ENCODE assay signal across 16 mouse cellular contexts in genomic region chr11:63376991-63377390, GRCm38 (mm10).
DNase-seq lines count a peak whose midpoint lies in the region; ATAC-seq and TF ChIP-seq lines count a peak whose summit lies in the region.
"Had no signal": no experiment of that assay in that cellular context is flagged by ENCODE, and none has a peak within 500 bp of the region (broad histone marks: within the 10 kb centered on the region; RNA-seq: fewer than 3 reads in every experiment).

No protein-coding gene starts in this region.

- 56% methylated on average over 10 of the region's 10 CpGs for WGBS in hindbrain, postnatal 0 days
- 78% methylated on average over 10 of the region's 10 CpGs for whole genome bisulfite sequencing in hindbrain, embryonic 11.5 days
- 20% methylated on average over 10 of the region's 10 CpGs for WGBS in liver, embryonic 16.5 days (ENCODE audit: insufficient replicate concordance)
- WGBS in liver, embryonic 12.5 days (ENCODE audit: insufficient replicate concordance), result 18% methylated on average over 10 of the region's 10 CpGs
- 38% methylated on average over 10 of the region's 10 CpGs for WGBS in heart, postnatal 0 days

- H3K4me2 ChIP-seq in hindbrain, postnatal 0 days (ENCODE audit: low read depth, low read length), result no peak overlapping the region
- H3K4me2 ChIP-seq in hindbrain, embryonic 11.5 days (replicated peaks; ENCODE audit: low read depth, low read length), result no peak overlapping the region
- H3K4me2 ChIP-seq in liver, embryonic 16.5 days (ENCODE audit: low read depth, low read length), result no peak overlapping the region
- H3K4me2 ChIP-seq in liver, embryonic 12.5 days, result no peak overlapping the region
- H3K4me2 ChIP-seq in heart, postnatal 0 days (ENCODE audit: low read depth, low read length), result no peak overlapping the region
- H3K4me2 ChIP-seq: embryonic facial prominence, embryonic 13.5 days; forebrain, embryonic 13.5 days; heart, embryonic 15.5 days; midbrain, embryonic 15.5 days; neural tube, embryonic 12.5 days; stomach, embryonic 15.5 days had no signal

- no peaks in the 10 kb centered on the region for H3K36me3 ChIP-seq in hindbrain, postnatal 0 days (ENCODE audit: insufficient read depth, low read length)
- H3K36me3 ChIP-seq in hindbrain, embryonic 11.5 days (ENCODE audit: control insufficient read depth, insufficient read depth, low read length), result no peaks in the 10 kb centered on the region
- no peaks in the 10 kb centered on the region for H3K36me3 ChIP-seq in liver, embryonic 16.5 days (ENCODE audit: control insufficient read depth, insufficient read depth)
- no peaks in the 10 kb centered on the region for H3K36me3 ChIP-seq in liver, embryonic 12.5 days
- H3K36me3 ChIP-seq in heart, postnatal 0 days (replicated peaks; ENCODE audit: control insufficient read depth, insufficient read depth, low read length), result no peaks in the 10 kb centered on the region
- H3K36me3 ChIP-seq: embryonic facial prominence, embryonic 13.5 days; heart, embryonic 15.5 days; midbrain, embryonic 15.5 days; neural tube, embryonic 12.5 days; stomach, embryonic 15.5 days had no signal

- no peaks in the 10 kb centered on the region for H3K4me1 ChIP-seq in hindbrain, postnatal 0 days (ENCODE audit: insufficient read depth, low read length)
- H3K4me1 ChIP-seq in hindbrain, embryonic 11.5 days (replicated peaks; ENCODE audit: control insufficient read depth, insufficient read depth, low read length), result no peaks in the 10 kb centered on the region
- H3K4me1 ChIP-seq in liver, embryonic 16.5 days (ENCODE audit: control insufficient read depth, low read depth, low read length), result no peaks in the 10 kb centered on the region
- H3K4me1 ChIP-seq in liver, embryonic 12.5 days, result 0 out of 2 replicates have a peak, but pooled peaks cover 3% of the 10 kb centered on the region
- H3K4me1 ChIP-seq in heart, postnatal 0 days (ENCODE audit: control insufficient read depth, insufficient read depth), result 0 out of 2 replicates have a peak, but pooled peaks cover 3% of the 10 kb centered on the region
- H3K4me1 ChIP-seq: embryonic facial prominence, embryonic 13.5 days; forebrain, embryonic 13.5 days; midbrain, embryonic 15.5 days; neural tube, embryonic 12.5 days; stomach, embryonic 15.5 days had no signal

- no peak overlapping the region for H3K9ac ChIP-seq in hindbrain, postnatal 0 days (replicated peaks; ENCODE audit: low read length)
- H3K9ac ChIP-seq in hindbrain, embryonic 11.5 days (ENCODE audit: low read depth, low read length), result no peak overlapping the region
- H3K9ac ChIP-seq in liver, embryonic 16.5 days (ENCODE audit: low read depth, low read length), result no peak overlapping the region
- no peak overlapping the region for H3K9ac ChIP-seq in liver, embryonic 12.5 days
- H3K9ac ChIP-seq in heart, postnatal 0 days (replicated peaks; ENCODE audit: low read depth, low read length), result no peak overlapping the region
- H3K9ac ChIP-seq: embryonic facial prominence, embryonic 13.5 days; forebrain, embryonic 13.5 days; heart, embryonic 15.5 days; midbrain, embryonic 15.5 days; neural tube, embryonic 12.5 days; stomach, embryonic 15.5 days had no signal

- H3K9me3 ChIP-seq in hindbrain, postnatal 0 days (ENCODE audit: low read length), result no peaks in the 10 kb centered on the region
- H3K9me3 ChIP-seq in hindbrain, embryonic 11.5 days (ENCODE audit: control insufficient read depth, low read length), result no peaks in the 10 kb centered on the region
- H3K9me3 ChIP-seq in liver, embryonic 16.5 days (replicated peaks; ENCODE audit: control insufficient read depth, low read length), result no peaks in the 10 kb centered on the region
- H3K9me3 ChIP-seq in liver, embryonic 12.5 days (replicated peaks), result no peaks in the 10 kb centered on the region
- H3K9me3 ChIP-seq in heart, postnatal 0 days (replicated peaks; ENCODE audit: control insufficient read depth, low read length), result no peaks in the 10 kb centered on the region
- H3K9me3 ChIP-seq: embryonic facial prominence, embryonic 13.5 days; forebrain, embryonic 13.5 days; heart, embryonic 15.5 days; midbrain, embryonic 15.5 days; neural tube, embryonic 12.5 days; stomach, embryonic 15.5 days had no signal

- no peak for ATAC-seq in hindbrain, postnatal 0 days
- ATAC-seq in hindbrain, embryonic 11.5 days (ENCODE audit: low FRiP score), result no peak
- peak; percentile 37; the same call in 1 of the 2 replicates for ATAC-seq in liver, embryonic 16.5 days (ENCODE audit: low read depth)
- no peak for ATAC-seq in liver, embryonic 12.5 days
- ATAC-seq in heart, postnatal 0 days (ENCODE audit: insufficient read depth, low read depth), result peak; percentile 44; the same call in 1 of the 2 replicates
- ATAC-seq: CD4-positive, CD25-positive, alpha-beta regulatory T cell, adult 4 months; forebrain, embryonic 13.5 days; midbrain, embryonic 15.5 days had no signal

- no peak for TF ChIP-seq CTCF in hindbrain, postnatal 0 days (IDR thresholded peaks at IDR 0.05; ENCODE audit: low read depth)
- no peak for TF ChIP-seq CTCF in heart, postnatal 0 days (IDR thresholded peaks at IDR 0.05; ENCODE audit: low read depth)

- no peak for TF ChIP-seq EP300 in heart, postnatal 0 days (IDR thresholded peaks at IDR 0.05; ENCODE audit: low read depth)

- DNase-seq in hindbrain, postnatal 0 days (ENCODE audit: low spot score), result peak; percentile 7
- DNase-seq in hindbrain, embryonic 11.5 days (ENCODE audit: low spot score), result no peak
- peak; percentile 13 for DNase-seq in heart, postnatal 0 days (ENCODE audit: low spot score)
- peak; percentile 6 for DNase-seq in lung, postnatal 14 days
- DNase-seq in cerebellum, adult 9-10 months, result no peak
- DNase-seq: adrenal gland, postnatal 36 days; left cerebral cortex, postnatal 4 days had no signal

- no peak overlapping the region for H3K27ac ChIP-seq in hindbrain, postnatal 0 days
- H3K27ac ChIP-seq in hindbrain, embryonic 11.5 days (ENCODE audit: low read depth, low read length), result no peak overlapping the region
- H3K27ac ChIP-seq in liver, embryonic 16.5 days (ENCODE audit: low read length), result no peak overlapping the region
- H3K27ac ChIP-seq in liver, embryonic 12.5 days, result no peak overlapping the region
- H3K27ac ChIP-seq in heart, postnatal 0 days (ENCODE audit: low read depth), result peak overlapping the region; percentile 57
- H3K27ac ChIP-seq: embryonic facial prominence, embryonic 13.5 days; forebrain, embryonic 13.5 days; midbrain, embryonic 15.5 days; neural tube, embryonic 12.5 days; stomach, embryonic 15.5 days had no signal

- no peaks in the 10 kb centered on the region for H3K27me3 ChIP-seq in hindbrain, postnatal 0 days (ENCODE audit: insufficient read depth, low read length)
- no peaks in the 10 kb centered on the region for H3K27me3 ChIP-seq in hindbrain, embryonic 11.5 days (ENCODE audit: control insufficient read depth, insufficient read depth, low read length)
- no peaks in the 10 kb centered on the region for H3K27me3 ChIP-seq in liver, embryonic 16.5 days (ENCODE audit: control insufficient read depth, insufficient read depth, low read depth, low read length)
- no peaks in the 10 kb centered on the region for H3K27me3 ChIP-seq in liver, embryonic 12.5 days (replicated peaks)
- H3K27me3 ChIP-seq in heart, postnatal 0 days (ENCODE audit: control insufficient read depth, insufficient read depth, low read length), result no peaks in the 10 kb centered on the region
- H3K27me3 ChIP-seq: embryonic facial prominence, embryonic 13.5 days; forebrain, embryonic 13.5 days; heart, embryonic 15.5 days; midbrain, embryonic 15.5 days; neural tube, embryonic 12.5 days; stomach, embryonic 15.5 days had no signal

- no peak overlapping the region for H3K4me3 ChIP-seq in hindbrain, postnatal 0 days (ENCODE audit: low read length)
- H3K4me3 ChIP-seq in hindbrain, embryonic 11.5 days (ENCODE audit: low read depth, low read length), result no peak overlapping the region
- H3K4me3 ChIP-seq in liver, embryonic 16.5 days (ENCODE audit: low read depth, low read length), result no peak overlapping the region
- H3K4me3 ChIP-seq in liver, embryonic 12.5 days, result no peak overlapping the region
- H3K4me3 ChIP-seq in heart, postnatal 0 days (ENCODE audit: low read depth, low read length), result no peak overlapping the region
- H3K4me3 ChIP-seq: embryonic facial prominence, embryonic 13.5 days; forebrain, embryonic 13.5 days; heart, embryonic 15.5 days; midbrain, embryonic 15.5 days; neural tube, embryonic 12.5 days; stomach, embryonic 15.5 days had no signal

Comparison
In these comparisons a context has a peak if more than half of its experiments do, and no peak if none do; other contexts are left out.
1. ATAC-seq: peak in liver, embryonic 16.5 days (single experiment) and heart, postnatal 0 days (single experiment); none in hindbrain, postnatal 0 days (single experiment), hindbrain, embryonic 11.5 days (single experiment) and liver, embryonic 12.5 days (single experiment).
2. DNase-seq: peak in hindbrain, postnatal 0 days (single experiment), heart, postnatal 0 days (single experiment) and lung, postnatal 14 days (single experiment); none in hindbrain, embryonic 11.5 days (single experiment) and cerebellum, adult 9-10 months (single experiment).